Comparison of ENCODE assay signal across 7 mouse cellular contexts in the genomic region with DNA sequence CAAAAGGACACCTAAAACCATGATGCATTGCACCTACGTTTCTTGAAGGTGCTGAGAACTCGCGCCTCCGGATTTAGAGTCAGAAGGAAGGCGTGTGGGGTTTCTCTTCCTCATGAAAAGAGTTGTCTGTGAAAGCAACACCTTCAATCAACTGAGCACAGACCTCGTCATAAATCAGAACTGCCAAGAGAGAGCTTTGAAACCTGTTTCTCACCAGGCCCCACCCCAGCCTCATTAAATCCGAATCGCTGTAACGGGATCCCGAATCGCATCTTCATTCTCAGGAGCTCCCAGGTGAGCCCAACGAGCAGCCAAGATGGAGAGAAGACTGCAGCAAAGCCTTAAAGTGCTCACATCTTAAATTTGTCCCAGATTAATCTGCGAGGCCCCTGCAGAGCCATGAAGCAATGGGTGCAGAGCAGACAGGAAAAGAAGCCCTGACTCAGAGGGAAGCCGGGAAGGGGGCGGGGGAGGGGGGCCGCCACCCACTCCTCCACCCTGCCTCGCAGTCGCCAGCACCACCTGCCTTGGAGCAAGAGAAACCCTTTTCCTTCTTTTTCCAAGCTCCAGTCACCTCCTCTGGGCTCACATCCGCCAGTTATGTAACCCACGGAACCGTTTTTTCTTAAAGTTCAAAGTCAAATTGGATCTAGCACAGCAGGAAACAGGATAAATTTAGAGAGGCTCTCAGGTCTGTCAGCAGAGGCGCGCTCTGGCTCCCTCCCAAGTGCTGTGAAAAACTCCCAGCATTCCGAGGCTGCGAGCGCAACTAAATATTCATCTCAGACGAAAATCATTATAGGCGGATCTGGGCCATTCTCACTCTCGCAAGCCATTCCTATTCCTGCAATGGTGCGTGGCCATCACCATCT. TPM values are rescaled to one million over a fixed set of nuclear protein-coding genes. Genes with fewer than 3 reads are reported as not detected.
DNase-seq lines count a peak whose midpoint lies in the region; ATAC-seq and TF ChIP-seq lines count a peak whose summit lies in the region.

No protein-coding gene starts in this region.

- 3% methylated on average over 30 of the region's 30 CpGs for WGBS in cerebellum, adult 2 months
- 2% methylated on average over 30 of the region's 30 CpGs for WGBS in forebrain, embryonic 14.5 days
- WGBS in heart, postnatal 0 days = 3% methylated on average over 30 of the region's 30 CpGs
- 5% methylated on average over 30 of the region's 30 CpGs for WGBS in liver, embryonic 11.5 days
- WGBS in neural tube, embryonic 12.5 days = 2% methylated on average over 30 of the region's 30 CpGs

- TF ChIP-seq POLR2A in cerebellum, adult 2 months (IDR thresholded peaks at IDR 0.05; ENCODE audit: borderline replicate concordance, insufficient read depth, low read length) = no peak

- H3K4me3 ChIP-seq in cerebellum, adult 2 months (replicated peaks; ENCODE audit: insufficient read depth, low read depth, low read length) = peak overlapping the region; percentile 43
- peak overlapping the region; percentile 23 for H3K4me3 ChIP-seq in forebrain, embryonic 14.5 days (ENCODE audit: low read depth, low read length)
- peak overlapping the region; percentile 30 for H3K4me3 ChIP-seq in heart, postnatal 0 days (ENCODE audit: low read depth, low read length)
- H3K4me3 ChIP-seq in liver, embryonic 11.5 days (ENCODE audit: low read depth, low read length) = peak overlapping the region; percentile 23; the same call in 1 of the 2 replicates
- H3K4me3 ChIP-seq in neural tube, embryonic 12.5 days = peak overlapping the region; percentile 26

- no peaks in the 10 kb centered on the region for H3K36me3 ChIP-seq in forebrain, embryonic 14.5 days (ENCODE audit: control insufficient read depth, insufficient read depth, low read length)
- no peaks in the 10 kb centered on the region for H3K36me3 ChIP-seq in heart, postnatal 0 days (replicated peaks; ENCODE audit: control insufficient read depth, insufficient read depth, low read length)
- H3K36me3 ChIP-seq in liver, embryonic 11.5 days (ENCODE audit: control insufficient read depth, insufficient read depth, low read length) = no peaks in the 10 kb centered on the region
- H3K36me3 ChIP-seq in neural tube, embryonic 12.5 days = no peaks in the 10 kb centered on the region

- DNase-seq in cerebellum, adult 2 months = peak; percentile 81 to 84
- DNase-seq in forebrain, embryonic 14.5 days (ENCODE audit: low spot score) = peak; percentile 78
- no peak for DNase-seq in heart, postnatal 0 days (ENCODE audit: low spot score)
- peak; percentile 86 to 90 for DNase-seq in kidney, postnatal 25 days
- no peak for DNase-seq in liver, embryonic 11.5 days (ENCODE audit: low spot score)
- no peak for DNase-seq in adipocyte (ENCODE audit: low spot score)

- ATAC-seq in forebrain, embryonic 14.5 days = peak; percentile 62; the same call in 1 of the 2 replicates
- ATAC-seq in heart, postnatal 0 days (ENCODE audit: insufficient read depth, low read depth) = peak; percentile 68
- ATAC-seq in liver, embryonic 11.5 days (replicated peaks; ENCODE audit: low FRiP score) = no peak
- ATAC-seq in neural tube, embryonic 12.5 days (ENCODE audit: low FRiP score, low read depth) = peak; percentile 35; the same call in 1 of the 2 replicates

- no peaks in the 10 kb centered on the region for H3K9me3 ChIP-seq in forebrain, embryonic 14.5 days (replicated peaks; ENCODE audit: control insufficient read depth, low read length)
- H3K9me3 ChIP-seq in heart, postnatal 0 days (replicated peaks; ENCODE audit: control insufficient read depth, low read length) = no peaks in the 10 kb centered on the region
- H3K9me3 ChIP-seq in liver, embryonic 11.5 days (ENCODE audit: control insufficient read depth, low read length) = no peaks in the 10 kb centered on the region
- no peaks in the 10 kb centered on the region for H3K9me3 ChIP-seq in neural tube, embryonic 12.5 days

- H3K4me2 ChIP-seq in forebrain, embryonic 14.5 days (ENCODE audit: low read length) = peak overlapping the region; percentile 61
- peak overlapping the region; percentile 60 for H3K4me2 ChIP-seq in heart, postnatal 0 days (ENCODE audit: low read depth, low read length)
- H3K4me2 ChIP-seq in liver, embryonic 11.5 days = peak overlapping the region; percentile 57
- H3K4me2 ChIP-seq in neural tube, embryonic 12.5 days (replicated peaks) = peak overlapping the region; percentile 67

- no peak for TF ChIP-seq EP300 in heart, postnatal 0 days (IDR thresholded peaks at IDR 0.05; ENCODE audit: low read depth)

- H3K27ac ChIP-seq in cerebellum, adult 2 months (ENCODE audit: insufficient read depth, low read length) = no peak overlapping the region
- no peak overlapping the region for H3K27ac ChIP-seq in forebrain, embryonic 14.5 days (ENCODE audit: low read depth, low read length)
- H3K27ac ChIP-seq in heart, postnatal 0 days (ENCODE audit: low read depth) = peak overlapping the region; percentile 85
- no peak overlapping the region for H3K27ac ChIP-seq in liver, embryonic 11.5 days (ENCODE audit: low read depth, low read length)
- H3K27ac ChIP-seq in neural tube, embryonic 12.5 days = no peak overlapping the region

- no peak for TF ChIP-seq CTCF in cerebellum, adult 2 months (IDR thresholded peaks at IDR 0.05; ENCODE audit: borderline replicate concordance, insufficient read depth, low read depth, low read length)
- no peak for TF ChIP-seq CTCF in heart, postnatal 0 days (IDR thresholded peaks at IDR 0.05; ENCODE audit: low read depth)

- H3K27me3 ChIP-seq in cerebellum, adult 2 months (ENCODE audit: control insufficient read depth, insufficient read depth, low read length) = no peaks in the 10 kb centered on the region
- H3K27me3 ChIP-seq in forebrain, embryonic 14.5 days (replicated peaks; ENCODE audit: control insufficient read depth, insufficient read depth, low read length) = peaks cover 23% of the 10 kb centered on the region; the same call in 1 of the 2 replicates
- H3K27me3 ChIP-seq in heart, postnatal 0 days (ENCODE audit: control insufficient read depth, insufficient read depth, low read length) = peaks cover 4% of the 10 kb centered on the region; the same call in 1 of the 2 replicates
- peaks cover 45% of the 10 kb centered on the region for H3K27me3 ChIP-seq in liver, embryonic 11.5 days (replicated peaks; ENCODE audit: control insufficient read depth, insufficient read depth, low read length)
- peaks cover 35% of the 10 kb centered on the region for H3K27me3 ChIP-seq in neural tube, embryonic 12.5 days (replicated peaks)

- no peaks in the 10 kb centered on the region; the same call in 1 of the 2 replicates for H3K4me1 ChIP-seq in cerebellum, adult 2 months (ENCODE audit: control insufficient read depth, insufficient read depth, low read length)
- peaks cover 10% of the 10 kb centered on the region; the same call in 1 of the 2 replicates for H3K4me1 ChIP-seq in forebrain, embryonic 14.5 days (ENCODE audit: control insufficient read depth, insufficient read depth, low read length)
- peaks cover 19% of the 10 kb centered on the region for H3K4me1 ChIP-seq in heart, postnatal 0 days (ENCODE audit: control insufficient read depth, insufficient read depth)
- no peaks in the 10 kb centered on the region for H3K4me1 ChIP-seq in liver, embryonic 11.5 days (replicated peaks; ENCODE audit: control insufficient read depth, insufficient read depth, low read length)
- H3K4me1 ChIP-seq in neural tube, embryonic 12.5 days = peaks cover 15% of the 10 kb centered on the region

- H3K9ac ChIP-seq in forebrain, embryonic 14.5 days (ENCODE audit: low read length) = peak overlapping the region; percentile 45; the same call in 1 of the 2 replicates
- 0 out of 2 replicates have a peak overlapping the region, but pooled peaks have one; percentile 3 for H3K9ac ChIP-seq in heart, postnatal 0 days (replicated peaks; ENCODE audit: low read depth, low read length)
- H3K9ac ChIP-seq in liver, embryonic 11.5 days (ENCODE audit: low read depth, low read length) = no peak overlapping the region
- H3K9ac ChIP-seq in neural tube, embryonic 12.5 days = peak overlapping the region; percentile 22; the same call in 1 of the 2 replicates

RNA-seq across cellular contexts. Expression of a gene that starts 51.7 kb away (rescaled TPM):
- 67.1 and 68.8 TPM in 2 replicates for polyA plus RNA-seq in cerebellum, adult 2 months (2012; rRNA removed)
- polyA plus RNA-seq in forebrain, embryonic 14.5 days (2014; fragmentation: Nextera tagmentation; extraction: Ambion mirVana) = 86.2 and 87.4 TPM in 2 replicates
- total RNA-seq in heart, postnatal 0 days (2014; rRNA removed; ENCODE audit: low replicate concordance) = 21.7 and 21.8 TPM in 2 replicates
- 34.2 and 34.3 TPM in 2 replicates for polyA plus RNA-seq in heart, postnatal 0 days (2015; fragmentation: Nextera tagmentation; extraction: Ambion mirVana)
- 278 and 320 TPM in 2 replicates for polyA plus RNA-seq in liver, embryonic 11.5 days (2014; fragmentation: Nextera tagmentation; extraction: Ambion mirVana)
- 99.4 and 106 TPM in 2 replicates for polyA plus RNA-seq in neural tube, embryonic 12.5 days (2016; fragmentation: Nextera tagmentation; extraction: Ambion mirVana)

RNA-seq across cellular contexts. Expression of a gene that starts 52.5 kb away (rescaled TPM):
- 26.2 and 27.4 TPM in 2 replicates for polyA plus RNA-seq in cerebellum, adult 2 months (2012; rRNA removed)
- 8.8 and 9.0 TPM in 2 replicates for polyA plus RNA-seq in forebrain, embryonic 14.5 days (2014; fragmentation: Nextera tagmentation; extraction: Ambion mirVana)
- 6.5 and 10.6 TPM in 2 replicates for total RNA-seq in heart, postnatal 0 days (2014; rRNA removed; ENCODE audit: low replicate concordance)
- polyA plus RNA-seq in heart, postnatal 0 days (2015; fragmentation: Nextera tagmentation; extraction: Ambion mirVana) = 1.6 and 1.9 TPM in 2 replicates
- 5.3 and 6.2 TPM in 2 replicates for polyA plus RNA-seq in liver, embryonic 11.5 days (2014; fragmentation: Nextera tagmentation; extraction: Ambion mirVana)
- 7.4 and 8.2 TPM in 2 replicates for polyA plus RNA-seq in neural tube, embryonic 12.5 days (2016; fragmentation: Nextera tagmentation; extraction: Ambion mirVana)

Comparison
In these comparisons a context has a peak if more than half of its experiments do, and no peak if none do; other contexts are left out.
1. DNase-seq: peak in cerebellum, adult 2 months (2 of 2), forebrain, embryonic 14.5 days (single experiment) and kidney, postnatal 25 days (2 of 2); none in heart, postnatal 0 days (single experiment), liver, embryonic 11.5 days (single experiment) and adipocyte (single experiment).
2. Peak in every context shown above with its lines, with median percentiles within 50 percentile points of each other: H3K4me3 ChIP-seq and H3K4me2 ChIP-seq.